Comparison of ENCODE assay signal across 19 mouse cellular contexts in the genomic region with DNA sequence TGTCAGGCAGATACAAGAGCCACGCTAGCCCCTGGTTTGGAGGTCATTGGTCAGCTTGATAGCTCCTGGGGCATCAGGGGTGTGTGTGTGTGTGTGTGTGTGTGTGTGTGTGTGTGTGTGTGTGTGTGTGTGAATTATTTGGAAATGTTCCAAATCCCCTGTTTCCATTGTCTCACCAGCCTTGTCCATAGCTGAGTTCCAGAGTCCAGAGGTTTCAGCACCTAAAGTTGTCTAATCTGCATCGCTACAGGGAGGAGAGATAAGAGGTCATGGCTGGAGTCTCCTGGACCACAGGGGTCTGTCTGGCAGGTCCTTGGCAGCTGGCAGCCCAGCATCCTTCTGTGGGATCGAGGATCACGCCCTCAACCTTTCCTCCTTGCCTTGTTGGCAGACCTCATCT.
"Had no signal": no experiment of that assay in that cellular context is flagged by ENCODE, and none has a peak within 500 bp of the region (broad histone marks: within the 10 kb centered on the region; RNA-seq: fewer than 3 reads in every experiment).

No protein-coding gene starts in this region.

- H3K9me3 ChIP-seq: limb, embryonic 10.5 days; limb, embryonic 13.5 days; lung, embryonic 15.5 days; midbrain, embryonic 10.5 days; midbrain, embryonic 13.5 days; neural tube, embryonic 13.5 days had no signal

- H3K36me3 ChIP-seq: limb, embryonic 10.5 days; limb, embryonic 13.5 days; lung, embryonic 15.5 days; midbrain, embryonic 10.5 days; midbrain, embryonic 13.5 days; neural tube, embryonic 13.5 days had no signal

- H3K4me2 ChIP-seq: limb, embryonic 13.5 days; lung, embryonic 15.5 days; midbrain, embryonic 13.5 days; neural tube, embryonic 13.5 days had no signal

- H3K9ac ChIP-seq: limb, embryonic 13.5 days; lung, embryonic 15.5 days; midbrain, embryonic 13.5 days; neural tube, embryonic 13.5 days had no signal

- ATAC-seq: hindbrain, embryonic 16.5 days; midbrain, embryonic 13.5 days; midbrain, embryonic 16.5 days had no signal

- H3K27me3 ChIP-seq: limb, embryonic 13.5 days; lung, embryonic 15.5 days; midbrain, embryonic 13.5 days; neural tube, embryonic 13.5 days had no signal

- H3K27ac ChIP-seq: layer of hippocampus, adult 2 months; limb, embryonic 10.5 days; limb, embryonic 13.5 days; lung, embryonic 15.5 days; midbrain, embryonic 10.5 days; midbrain, embryonic 13.5 days; neural tube, embryonic 13.5 days had no signal

- DNase-seq: kidney, adult 8-10 months; kidney, postnatal 10 days; layer of hippocampus, adult 9-11 months; lung, postnatal 10 days; retina, postnatal 1 day; right cerebral cortex, postnatal 25 days; thymus, adult 18-20 months; thymus, postnatal 36 days had no signal

- H3K4me1 ChIP-seq: limb, embryonic 13.5 days; megakaryocyte, embryonic 14.5 days; midbrain, embryonic 13.5 days; neural tube, embryonic 13.5 days had no signal

- H3K4me3 ChIP-seq: layer of hippocampus, adult 2 months; limb, embryonic 10.5 days; limb, embryonic 13.5 days; lung, embryonic 15.5 days; megakaryocyte, embryonic 14.5 days; midbrain, embryonic 10.5 days; midbrain, embryonic 13.5 days; myocyte; neural tube, embryonic 13.5 days had no signal
